Mouse (Mus musculus): Measurements from ENCODE around the gene Aldh1a2. TPM values are rescaled to one million over a fixed set of nuclear protein-coding genes. Genes with fewer than 3 reads are reported as not detected.

Aldh1a2 gene
- polyA plus RNA-seq, 1 experiment from 2014 or later, result 5.7 TPM

Other genes starting within 250 kb of the Aldh1a2 start
- 0.10 TPM in 1 of 2 replicates, not detected in the other for gene Aqp9, start 47.1 kb upstream of the Aldh1a2 start, polyA plus RNA-seq (2016; fragmentation: Nextera tagmentation; extraction: Ambion mirVana)